13 mouse cellular contexts compared by ENCODE assay signal in genomic region chr11:44530382-44530781, GRCm38 (mm10). TPM values are rescaled to one million over a fixed set of nuclear protein-coding genes. Genes with fewer than 3 reads are reported as not detected.
DNase-seq lines count a peak whose midpoint lies in the region; ATAC-seq and TF ChIP-seq lines count a peak whose summit lies in the region.
"Had no signal": no experiment of that assay in that cellular context is flagged by ENCODE, and none has a peak within 500 bp of the region (broad histone marks: within the 10 kb centered on the region; RNA-seq: fewer than 3 reads in every experiment).

No protein-coding gene starts in this region.

- no peak overlapping the region for H3K27ac ChIP-seq in cerebellum, adult 2 months (ENCODE audit: insufficient read depth, low read length)
- H3K27ac ChIP-seq in liver, embryonic 15.5 days (replicated peaks), result peak overlapping the region; percentile 65
- no peak overlapping the region for H3K27ac ChIP-seq in midbrain, embryonic 15.5 days

- TF ChIP-seq POLR2A in cerebellum, adult 2 months (IDR thresholded peaks at IDR 0.05; ENCODE audit: borderline replicate concordance, insufficient read depth, low read length), result no peak

- peaks cover 3% of the 10 kb centered on the region; the same call in 1 of the 2 replicates for H3K9me3 ChIP-seq in erythroblast, embryonic 14.5 days (ENCODE audit: control insufficient read depth, low read length)
- H3K9me3 ChIP-seq in liver, embryonic 15.5 days (replicated peaks), result no peaks in the 10 kb centered on the region
- no peaks in the 10 kb centered on the region for H3K9me3 ChIP-seq in midbrain, embryonic 15.5 days

- H3K36me3 ChIP-seq in erythroblast, embryonic 14.5 days (ENCODE audit: control insufficient read depth), result peaks cover 100% of the 10 kb centered on the region
- peaks cover 95% of the 10 kb centered on the region for H3K36me3 ChIP-seq in liver, embryonic 15.5 days (replicated peaks)
- H3K36me3 ChIP-seq in midbrain, embryonic 15.5 days (replicated peaks), result peaks cover 11% of the 10 kb centered on the region

- WGBS in cerebellum, adult 2 months, result 3% methylated on average over 8 of the region's 8 CpGs
- 87% methylated on average over 8 of the region's 8 CpGs for WGBS in liver, embryonic 15.5 days (ENCODE audit: insufficient replicate concordance)
- 69% methylated on average over 8 of the region's 8 CpGs for WGBS in midbrain, embryonic 15.5 days

- no peak for TF ChIP-seq CTCF in cerebellum, adult 2 months (IDR thresholded peaks at IDR 0.05; ENCODE audit: borderline replicate concordance, insufficient read depth, low read depth, low read length)

- no peak for ATAC-seq in erythroblast, adult 5-6 weeks (replicated peaks; ENCODE audit: low FRiP score, poor library complexity, severe bottlenecking)
- ATAC-seq in liver, embryonic 15.5 days (ENCODE audit: insufficient read depth), result no peak
- no peak for ATAC-seq in midbrain, embryonic 15.5 days (replicated peaks)
- no peak for ATAC-seq in activated CD4-positive, CD25-positive, alpha-beta regulatory T cell, adult 4 months

- peak; percentile 38 for DNase-seq in kidney, postnatal 10 days
- DNase-seq in kidney, adult 11 months, result no peak
- peak; percentile 66 to 77 for DNase-seq in cerebellum, adult 2 months
- DNase-seq: kidney, postnatal 36 days; layer of hippocampus, postnatal 36 days; left cerebral cortex, postnatal 4 days; thymus, postnatal 14 days had no signal

- H3K4me3 ChIP-seq in erythroblast, embryonic 14.5 days (replicated peaks), result peak overlapping the region; percentile 38
- no peak overlapping the region for H3K4me3 ChIP-seq in cerebellum, adult 2 months (replicated peaks; ENCODE audit: insufficient read depth, low read depth, low read length)
- H3K4me3 ChIP-seq in liver, embryonic 15.5 days (replicated peaks), result no peak overlapping the region
- no peak overlapping the region for H3K4me3 ChIP-seq in midbrain, embryonic 15.5 days
- H3K4me3 ChIP-seq: myocyte had no signal

- no peaks in the 10 kb centered on the region for H3K27me3 ChIP-seq in erythroblast, embryonic 14.5 days (ENCODE audit: control insufficient read depth)
- H3K27me3 ChIP-seq in cerebellum, adult 2 months (ENCODE audit: control insufficient read depth, insufficient read depth, low read length), result no peaks in the 10 kb centered on the region
- no peaks in the 10 kb centered on the region for H3K27me3 ChIP-seq in liver, embryonic 15.5 days
- no peaks in the 10 kb centered on the region for H3K27me3 ChIP-seq in midbrain, embryonic 15.5 days (replicated peaks)

- peaks cover 76% of the 10 kb centered on the region for H3K4me1 ChIP-seq in erythroblast, embryonic 14.5 days (ENCODE audit: control insufficient read depth)
- peaks cover 32% of the 10 kb centered on the region for H3K4me1 ChIP-seq in cerebellum, adult 2 months (ENCODE audit: control insufficient read depth, insufficient read depth, low read length)
- peaks cover 77% of the 10 kb centered on the region for H3K4me1 ChIP-seq in liver, embryonic 15.5 days (replicated peaks)
- H3K4me1 ChIP-seq in midbrain, embryonic 15.5 days, result no peaks in the 10 kb centered on the region

- H3K9ac ChIP-seq in liver, embryonic 15.5 days, result no peak overlapping the region
- H3K9ac ChIP-seq in midbrain, embryonic 15.5 days, result no peak overlapping the region

- peak overlapping the region; percentile 27; the same call in 1 of the 2 replicates for H3K4me2 ChIP-seq in liver, embryonic 15.5 days
- no peak overlapping the region for H3K4me2 ChIP-seq in midbrain, embryonic 15.5 days

RNA-seq across cellular contexts. Expression of gene Rnf145, which starts 11.6 kb away (rescaled TPM):
- polyA plus RNA-seq in erythroblast, embryonic 14.5 days (2012), result 10.3 and 13.0 TPM in 2 replicates
- 193 and 204 TPM in 2 replicates for total RNA-seq in erythroblast, adult 5-6 weeks (2015; ENCODE audit: low replicate concordance)
- total RNA-seq in erythroblast, adult 5-6 weeks (2017; ENCODE audit: low replicate concordance), result 394 and 452 TPM in 2 replicates
- polyA plus RNA-seq in cerebellum, adult 2 months (2012; rRNA removed), result 94.2 and 94.6 TPM in 2 replicates
- polyA plus RNA-seq in liver, embryonic 15.5 days (2015; fragmentation: Nextera tagmentation; extraction: Ambion mirVana), result 53.5 and 59.8 TPM in 2 replicates
- 123 and 128 TPM in 2 replicates for polyA plus RNA-seq in midbrain, embryonic 15.5 days (2015; fragmentation: Nextera tagmentation; extraction: Ambion mirVana)
- polyA plus RNA-seq in activated CD4-positive, CD25-positive, alpha-beta regulatory T cell, adult 4 months (2017; shearing (Covaris generic)), result 10 to 100 TPM; 45.3 to 60.4 TPM
